Mouse (Mus musculus): ENCODE results near the gene C77080. TPM values are rescaled to one million over a fixed set of nuclear protein-coding genes. Genes with fewer than 3 reads are reported as not detected.

The C77080 gene
- total and polyA plus RNA-seq, 2 experiments: 8.9 to 60.7 TPM

GRCm38 (mm10) chr4:129242327-129242726, 18.9 kb downstream of the C77080 start:
- H3K27me3 ChIP-seq (ENCODE audit: control insufficient read depth, insufficient read depth, low read length): no peaks in the 10 kb centered on the region

GRCm38 (mm10) chr4:129241898-129242297, 19.3 kb downstream of the C77080 start:
- no peaks in the 10 kb centered on the region for H3K27me3 ChIP-seq (ENCODE audit: control insufficient read depth, insufficient read depth, low read length)
- H3K4me1 ChIP-seq (ENCODE audit: control insufficient read depth, insufficient read depth, low read length): peaks cover 13% of the 10 kb centered on the region
- 79% methylated on average over 7 of the region's 7 CpGs for WGBS

More at GRCm38 (mm10) chr4:129242327-129242726, 18.9 kb downstream of the C77080 start:
- Histone ChIP-seq H3K9ac (ENCODE audit: low read depth, low read length) (no peak overlapping the region), H3K79me2 (ENCODE audit: control insufficient read depth, insufficient read depth, low read length) (peaks cover 66% of the 10 kb centered on the region), H3K27ac (replicated peaks; ENCODE audit: insufficient read depth, low read depth, low read length) (no peak overlapping the region), H3K4me1 (ENCODE audit: control insufficient read depth, insufficient read depth, low read length) (peaks cover 15% of the 10 kb centered on the region), H3K4me3 (ENCODE audit: insufficient read depth, low read depth, low read length) (no peak overlapping the region), H3K36me3 (ENCODE audit: control insufficient read depth, insufficient read depth, low read length) (peaks cover 2% of the 10 kb centered on the region; the same call in 1 of the 2 replicates)
- WGBS: 92% methylated on average over 4 of the region's 4 CpGs
- DNase-seq (ENCODE audit: extremely low read depth, low read depth, low spot score): no peak
- no peak for TF ChIP-seq POLR2A (IDR thresholded peaks at IDR 0.05; ENCODE audit: extremely low read depth, insufficient read depth, low read length)
- no peak for TF ChIP-seq CTCF (IDR thresholded peaks at IDR 0.05; ENCODE audit: low read depth, low read length)

GRCm38 (mm10) chr4:129239075-129239474, 22.1 kb downstream of the C77080 start:
- H3K27ac ChIP-seq (replicated peaks; ENCODE audit: insufficient read depth, low read depth, low read length): no peak overlapping the region
- peaks cover 70% of the 10 kb centered on the region for H3K79me2 ChIP-seq (ENCODE audit: control insufficient read depth, insufficient read depth, low read length)
- no peak for DNase-seq (ENCODE audit: extremely low read depth, low read depth, low spot score)
- no peaks in the 10 kb centered on the region for H3K27me3 ChIP-seq (ENCODE audit: control insufficient read depth, insufficient read depth, low read length)
- H3K4me3 ChIP-seq (ENCODE audit: insufficient read depth, low read depth, low read length): no peak overlapping the region
- H3K4me1 ChIP-seq (ENCODE audit: control insufficient read depth, insufficient read depth, low read length): peaks cover 2% of the 10 kb centered on the region; the same call in 1 of the 2 replicates
- no peak overlapping the region for H3K9ac ChIP-seq (ENCODE audit: low read depth, low read length)
- TF ChIP-seq CTCF (IDR thresholded peaks at IDR 0.05; ENCODE audit: low read depth, low read length) (no peak), POLR2A (IDR thresholded peaks at IDR 0.05; ENCODE audit: extremely low read depth, insufficient read depth, low read length) (no peak)
- peaks cover 2% of the 10 kb centered on the region; the same call in 1 of the 2 replicates for H3K36me3 ChIP-seq (ENCODE audit: control insufficient read depth, insufficient read depth, low read length)
- 24% methylated on average over 13 of the region's 29 CpGs for WGBS

More at GRCm38 (mm10) chr4:129241898-129242297, 19.3 kb downstream of the C77080 start:
- Histone ChIP-seq H3K4me3 (ENCODE audit: insufficient read depth, low read depth, low read length) (no peak overlapping the region), H3K27ac (replicated peaks; ENCODE audit: insufficient read depth, low read depth, low read length) (no peak overlapping the region), H3K79me2 (ENCODE audit: control insufficient read depth, insufficient read depth, low read length) (peaks cover 70% of the 10 kb centered on the region), H3K9ac (ENCODE audit: low read depth, low read length) (no peak overlapping the region), H3K36me3 (ENCODE audit: control insufficient read depth, insufficient read depth, low read length) (peaks cover 2% of the 10 kb centered on the region; the same call in 1 of the 2 replicates)
- no peak for DNase-seq (ENCODE audit: extremely low read depth, low read depth, low spot score)
- no peak for TF ChIP-seq CTCF (IDR thresholded peaks at IDR 0.05; ENCODE audit: low read depth, low read length)
- no peak for TF ChIP-seq POLR2A (IDR thresholded peaks at IDR 0.05; ENCODE audit: extremely low read depth, insufficient read depth, low read length)

- WGBS: 52% methylated on average over 23 of the region's 23 CpGs
- TF ChIP-seq CTCF (IDR thresholded peaks at IDR 0.05; ENCODE audit: low read depth, low read length) (no peak), POLR2A (IDR thresholded peaks at IDR 0.05; ENCODE audit: extremely low read depth, insufficient read depth, low read length) (no peak)
- H3K79me2 ChIP-seq (ENCODE audit: control insufficient read depth, insufficient read depth, low read length): peaks cover 67% of the 10 kb centered on the region
- no peak overlapping the region for H3K9ac ChIP-seq (ENCODE audit: low read depth, low read length)
- H3K27ac ChIP-seq (replicated peaks; ENCODE audit: insufficient read depth, low read depth, low read length): no peak overlapping the region
- H3K36me3 ChIP-seq (ENCODE audit: control insufficient read depth, insufficient read depth, low read length): peaks cover 2% of the 10 kb centered on the region; the same call in 1 of the 2 replicates
- H3K4me1 ChIP-seq (ENCODE audit: control insufficient read depth, insufficient read depth, low read length): peaks cover 2% of the 10 kb centered on the region; the same call in 1 of the 2 replicates
- no peak for DNase-seq (ENCODE audit: extremely low read depth, low read depth, low spot score)
- no peaks in the 10 kb centered on the region for H3K27me3 ChIP-seq (ENCODE audit: control insufficient read depth, insufficient read depth, low read length)
- H3K4me3 ChIP-seq (ENCODE audit: insufficient read depth, low read depth, low read length): no peak overlapping the region
Observed at GRCm38 (mm10) chr4:129238579-129239016, 22.6 kb downstream of the C77080 start.

GRCm38 (mm10) chr4:129237843-129238441, 23.3 kb downstream of the C77080 start:
- Histone ChIP-seq H3K79me2 (ENCODE audit: control insufficient read depth, insufficient read depth, low read length) (peaks cover 68% of the 10 kb centered on the region), H3K27ac (replicated peaks; ENCODE audit: insufficient read depth, low read depth, low read length) (no peak overlapping the region), H3K36me3 (ENCODE audit: control insufficient read depth, insufficient read depth, low read length) (peaks cover 2% of the 10 kb centered on the region; the same call in 1 of the 2 replicates), H3K4me3 (ENCODE audit: insufficient read depth, low read depth, low read length) (no peak overlapping the region), H3K27me3 (ENCODE audit: control insufficient read depth, insufficient read depth, low read length) (no peaks in the 10 kb centered on the region), H3K4me1 (ENCODE audit: control insufficient read depth, insufficient read depth, low read length) (peaks cover 2% of the 10 kb centered on the region; the same call in 1 of the 2 replicates), H3K9ac (ENCODE audit: low read depth, low read length) (no peak overlapping the region)
- 73% methylated on average over 21 of the region's 21 CpGs for WGBS
- TF ChIP-seq POLR2A (IDR thresholded peaks at IDR 0.05; ENCODE audit: extremely low read depth, insufficient read depth, low read length) (no peak), CTCF (IDR thresholded peaks at IDR 0.05; ENCODE audit: low read depth, low read length) (no peak)
- DNase-seq (ENCODE audit: extremely low read depth, low read depth, low spot score): no peak
